Mouse (Mus musculus): ENCODE results near the gene Cadps.
A peak's percentile ranks its signal among the peaks of the same experiment; 100 is the strongest.
"Not testable (repeated sequence)": the region's sequence is repeated elsewhere in the genome, so short reads cannot be mapped to it uniquely, and the experiment has no call there.

Cadps gene

DNA sequence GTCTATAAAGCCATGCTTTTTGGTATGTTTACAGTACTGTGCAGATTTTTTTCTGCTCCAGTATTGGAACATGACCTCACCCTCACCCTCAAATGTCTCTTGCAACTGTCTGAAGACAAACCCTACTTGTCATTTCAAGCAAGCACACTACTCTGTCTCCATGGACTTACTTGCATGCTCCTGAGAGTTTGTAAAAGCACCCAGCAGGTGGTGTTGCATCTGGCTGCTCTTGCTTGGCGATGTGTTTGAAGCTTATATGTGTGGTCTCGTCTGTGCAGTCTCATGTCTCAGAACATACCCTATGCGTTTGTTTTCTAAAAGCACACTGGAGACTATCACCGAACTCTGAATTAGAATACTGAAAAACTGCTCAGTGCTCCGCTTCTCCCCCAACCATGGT is 241.2 kb downstream of the Cadps start:
- no peak for DNase-seq

DNA sequence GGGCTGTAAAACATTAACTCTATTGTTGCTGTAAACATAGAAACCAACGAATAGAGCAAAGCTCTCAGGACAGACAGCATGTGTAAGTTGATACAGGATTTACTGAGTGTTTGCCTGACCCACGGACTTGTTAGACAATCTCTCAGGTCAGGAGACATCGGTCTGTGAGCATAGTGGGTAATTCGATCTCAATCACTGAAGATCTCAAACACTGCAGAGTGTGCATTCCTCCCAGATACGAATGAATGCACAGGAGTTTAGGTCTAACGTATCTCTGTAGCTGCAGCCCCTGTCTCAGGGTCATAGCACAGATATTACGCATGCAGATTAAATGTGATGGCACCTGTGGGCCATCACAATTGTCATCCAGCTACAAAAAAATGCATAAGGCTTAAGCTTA is 242.1 kb downstream of the Cadps start:
- DNase-seq: no peak

DNA sequence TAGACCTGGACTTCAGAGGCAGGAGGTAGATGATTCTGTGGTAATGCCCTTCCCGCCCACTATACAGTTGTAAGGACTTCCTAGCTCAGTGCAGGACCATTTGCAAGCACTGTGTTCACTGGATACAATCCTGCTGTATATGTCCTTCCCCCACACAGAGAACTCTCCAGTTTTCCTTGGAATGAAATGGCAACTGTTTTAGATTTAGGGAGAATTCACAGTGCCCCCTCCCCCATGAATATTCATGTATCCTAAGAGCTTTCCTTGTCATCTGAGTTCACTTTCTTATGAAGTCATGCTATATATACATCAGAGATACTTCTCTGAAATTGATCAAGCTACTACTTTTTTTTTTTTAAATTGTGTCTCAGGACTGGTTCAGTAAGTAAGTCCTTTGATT is 244.7 kb downstream of the Cadps start:
- DNase-seq: no peak

DNA sequence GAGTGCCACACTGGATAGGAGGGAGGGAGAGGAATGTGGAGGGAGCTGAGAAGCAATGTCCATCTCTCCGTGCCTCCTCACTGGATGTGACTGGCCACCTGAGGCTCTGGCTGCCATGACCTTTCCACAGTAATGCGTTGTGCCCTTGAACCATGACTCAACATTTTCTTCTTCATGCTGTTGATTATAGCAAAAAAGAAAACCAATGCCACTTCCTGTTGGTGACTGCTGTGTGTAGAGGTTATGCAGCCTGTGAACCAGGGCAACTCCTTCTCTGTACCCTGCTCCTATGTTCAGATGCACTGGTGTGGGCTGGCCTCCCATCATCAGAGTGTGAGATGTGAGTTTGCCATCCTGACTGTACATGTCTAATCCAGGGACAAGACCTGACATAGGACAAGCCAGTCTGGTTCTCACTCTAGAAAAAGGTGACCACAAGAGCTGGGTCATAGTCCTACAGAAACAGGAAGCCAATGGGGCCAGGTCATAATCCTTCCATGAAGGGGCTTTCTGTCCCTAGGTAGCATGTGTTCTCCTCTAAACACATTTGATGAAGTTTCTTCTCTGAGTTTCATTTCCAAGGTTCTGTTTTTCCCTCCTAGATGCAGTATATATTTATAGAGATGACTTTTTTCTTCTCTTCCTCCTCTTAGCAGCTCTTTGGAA is 245.3 kb downstream of the Cadps start:
- DNase-seq: no peak

DNA sequence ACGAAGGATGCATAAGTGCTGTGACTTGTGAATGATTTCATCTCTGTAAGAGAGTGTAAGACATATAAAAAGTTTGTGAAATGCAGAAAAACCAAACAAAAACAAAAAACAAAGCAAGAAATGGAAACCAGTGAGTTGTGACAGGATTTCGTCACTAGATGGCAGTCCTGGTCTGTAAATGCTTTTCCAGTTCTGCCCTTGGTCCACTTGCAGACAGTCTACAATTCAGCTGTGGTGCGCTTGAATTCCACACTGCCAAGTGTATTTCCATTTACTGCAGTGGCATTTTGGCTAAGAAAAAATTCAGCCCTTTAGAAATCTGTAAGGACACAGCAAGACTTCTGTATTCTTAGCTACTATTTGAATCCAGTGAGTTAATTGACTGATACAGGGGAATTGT is 247.8 kb downstream of the Cadps start:
- DNase-seq: peak; percentile 53

DNA sequence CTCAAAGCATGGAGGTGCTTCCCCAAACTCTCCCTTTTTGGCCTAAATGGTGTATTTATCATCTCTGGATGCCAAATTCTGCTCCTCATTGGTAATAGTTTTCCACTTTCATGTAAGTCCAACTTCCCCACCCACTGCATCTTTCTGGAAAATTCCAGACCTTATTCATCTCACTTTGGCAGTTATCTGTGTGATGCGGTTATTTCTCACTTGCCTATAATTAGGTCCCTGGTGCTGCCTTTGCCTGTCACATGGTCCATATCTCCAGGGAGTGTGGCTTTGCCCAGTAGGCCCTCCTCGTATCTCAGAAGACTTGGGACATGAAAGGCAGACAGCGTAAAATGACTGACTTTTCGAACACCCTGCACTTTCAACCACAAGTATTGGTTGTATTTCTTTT is 248.5 kb downstream of the Cadps start:
- DNase-seq: no peak

DNA sequence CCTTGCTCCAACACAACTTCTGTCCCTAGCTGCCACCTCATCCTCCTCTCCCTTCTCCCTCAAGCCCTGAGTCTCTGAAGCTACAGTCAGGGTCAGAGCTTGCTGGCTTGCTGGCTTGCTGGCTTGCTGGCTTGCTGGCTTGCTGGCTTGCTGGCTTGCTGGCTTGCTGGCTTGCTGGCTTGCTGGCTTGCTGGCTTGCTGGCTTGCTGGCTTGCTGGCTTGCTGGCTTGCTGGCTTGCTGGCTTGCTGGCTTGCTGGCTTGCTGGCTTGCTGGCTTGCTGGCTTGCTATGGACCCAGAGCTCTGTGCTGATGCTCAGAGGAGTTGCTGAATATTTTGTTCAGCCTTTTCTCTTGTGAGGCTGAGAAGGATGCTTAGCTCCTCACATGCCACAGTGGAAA is 261.1 kb downstream of the Cadps start:
- DNase-seq: not testable (repeated sequence)

DNA sequence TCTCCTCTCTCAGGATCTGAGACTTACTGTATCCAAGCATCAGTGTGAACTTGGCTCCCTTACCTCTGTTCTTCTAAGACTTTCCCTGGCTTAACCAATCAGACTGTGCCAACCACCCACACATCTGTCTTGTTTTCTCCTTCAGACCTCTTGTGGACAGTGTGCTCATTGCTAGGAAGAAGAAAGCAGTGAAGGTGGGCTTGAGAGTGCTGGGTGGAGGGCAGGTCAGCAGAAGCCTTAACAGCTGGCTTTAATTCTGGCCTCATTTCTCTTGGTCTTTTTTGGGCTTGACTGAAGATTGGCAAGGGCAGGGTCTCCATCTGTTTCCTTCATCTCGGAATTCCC is 262.7 kb downstream of the Cadps start:
- no peak for DNase-seq

DNA sequence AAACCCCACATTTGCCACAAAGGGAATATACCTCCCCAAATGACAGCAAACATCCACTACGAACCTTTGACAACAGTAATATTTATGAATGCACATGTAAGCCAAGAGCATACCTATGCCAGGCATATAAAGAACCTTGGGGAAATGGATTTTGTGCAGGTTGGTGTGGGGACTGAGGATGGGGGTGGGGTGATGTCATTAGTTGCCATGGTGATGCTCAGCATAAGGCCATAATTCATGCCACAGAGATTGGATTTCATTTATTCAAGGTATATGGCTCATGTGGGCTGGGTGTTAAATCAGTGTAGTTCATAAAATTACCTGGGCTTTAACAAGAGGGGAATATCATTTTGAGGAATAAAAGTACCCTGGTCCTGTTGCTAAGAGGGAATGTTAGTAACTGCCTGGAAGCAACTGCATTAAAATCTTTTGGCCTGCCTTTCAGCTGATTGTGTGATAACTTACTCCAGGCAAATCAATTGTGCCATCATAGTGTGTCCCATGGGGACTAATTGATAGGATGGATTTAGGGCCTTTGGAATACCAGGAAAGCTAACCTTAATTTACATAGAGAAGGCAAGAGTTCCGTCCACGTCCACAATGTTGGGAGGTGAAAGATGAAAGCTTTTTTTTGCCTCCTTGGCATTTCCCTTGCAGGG is 263.2 kb downstream of the Cadps start:
- DNase-seq: no peak

DNA sequence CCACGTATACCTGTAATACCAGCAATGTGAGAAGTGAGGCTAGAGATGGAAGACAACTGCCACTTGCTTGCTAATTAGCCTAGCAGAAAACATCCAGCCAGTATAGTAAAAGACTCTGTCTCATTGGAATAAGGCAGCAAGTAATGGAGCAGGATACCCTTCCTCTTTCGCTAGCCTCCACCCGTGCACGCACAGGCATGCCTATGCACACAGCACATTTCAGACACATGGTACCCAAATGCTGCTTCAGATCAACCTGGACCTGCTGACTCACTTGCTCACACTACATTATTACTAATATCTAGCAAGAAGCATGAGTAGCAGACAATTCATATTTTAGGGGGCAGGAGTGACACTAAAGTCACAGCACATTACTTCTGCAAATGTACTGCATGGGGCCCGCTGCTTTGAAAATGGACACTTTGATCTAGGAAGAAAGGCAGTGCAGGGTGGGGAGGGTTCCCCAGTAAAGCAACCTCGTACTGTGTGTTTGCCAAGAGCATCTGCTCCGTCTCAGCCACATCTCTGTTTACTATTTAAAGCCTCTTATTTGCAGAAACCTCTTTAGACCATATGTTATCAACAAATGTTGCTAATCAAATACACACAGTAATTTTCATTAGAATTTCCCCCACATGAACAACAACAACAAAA is 263.8 kb downstream of the Cadps start:
- DNase-seq: no peak

DNA sequence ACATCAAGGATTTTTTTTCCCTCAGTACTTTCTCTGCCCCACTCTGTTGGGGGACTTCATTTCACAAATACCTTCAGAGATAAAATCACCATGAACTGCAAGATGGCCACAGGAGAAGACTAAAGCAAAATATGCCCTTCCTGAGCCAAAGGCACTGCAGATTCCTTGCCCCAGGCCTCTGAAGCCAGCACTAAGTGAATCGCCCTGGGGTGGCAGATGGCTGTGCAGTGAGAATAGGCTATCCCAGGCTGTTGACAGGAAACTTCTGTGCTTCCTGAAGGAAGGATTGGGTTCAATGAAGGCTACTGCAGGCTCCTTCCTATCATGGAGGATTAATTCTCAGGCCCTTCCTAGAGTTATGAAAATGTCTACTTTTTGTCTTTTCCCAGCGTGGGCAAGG is 268.4 kb downstream of the Cadps start:
- DNase-seq: no peak

DNA sequence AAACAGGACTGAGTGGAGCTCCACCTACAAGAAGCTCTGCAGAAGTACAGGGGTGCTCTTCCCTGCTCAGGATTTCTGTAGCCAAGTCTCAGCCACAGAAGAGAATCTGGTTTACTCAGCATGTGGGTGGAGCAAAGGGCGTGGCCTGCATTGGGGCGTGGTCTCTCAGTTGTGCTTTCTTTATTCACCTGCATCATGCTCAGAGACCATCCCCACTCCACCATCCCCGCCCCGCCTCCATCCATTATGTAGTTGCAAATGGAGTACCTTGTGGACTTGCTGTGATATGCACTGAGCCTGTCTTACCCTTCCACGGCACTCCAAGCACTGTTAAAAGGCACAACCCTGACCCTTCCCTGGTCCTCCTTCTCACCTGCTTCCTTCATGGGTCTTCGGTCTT is 271.5 kb downstream of the Cadps start:
- DNase-seq: no peak

DNA sequence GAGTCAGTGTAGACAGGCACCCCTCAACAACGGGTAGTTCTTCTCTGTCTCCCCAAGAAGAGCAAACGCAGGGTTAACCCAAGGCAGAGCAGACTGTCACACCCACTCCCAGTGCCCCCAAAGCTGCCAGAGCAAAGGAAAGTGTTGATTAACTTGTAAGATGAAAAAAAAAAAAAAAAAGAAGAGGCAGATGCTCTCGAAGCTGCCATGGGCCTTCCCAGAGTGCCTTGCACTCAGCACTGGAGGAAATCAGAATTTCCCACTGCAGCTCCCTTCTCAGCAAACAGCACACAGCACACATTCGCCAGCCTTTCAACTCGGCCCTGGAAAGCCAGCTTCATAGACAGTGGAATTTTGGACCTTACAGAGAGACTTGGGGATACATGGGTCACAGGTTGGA is 271.9 kb downstream of the Cadps start:
- DNase-seq: no peak

DNA sequence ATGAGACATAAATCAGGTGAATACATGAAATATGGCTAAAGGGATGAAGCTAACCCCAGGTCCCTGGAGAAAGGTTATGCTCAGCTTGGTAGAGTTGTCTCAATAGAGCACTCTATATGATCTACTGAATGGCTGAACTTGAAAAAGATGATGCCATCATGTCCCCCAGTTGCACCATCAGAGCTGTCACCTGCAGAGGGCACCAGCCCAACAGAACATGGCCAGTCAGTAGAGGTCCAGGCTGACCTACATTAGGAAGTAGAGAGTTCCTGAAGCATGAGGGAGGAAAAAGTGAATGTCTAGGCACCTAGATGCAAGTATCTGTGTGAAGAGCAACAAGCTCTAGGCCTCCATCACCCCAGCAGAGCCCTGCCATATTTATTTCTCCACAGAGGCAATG is 273.6 kb downstream of the Cadps start:
- no peak for DNase-seq

DNA sequence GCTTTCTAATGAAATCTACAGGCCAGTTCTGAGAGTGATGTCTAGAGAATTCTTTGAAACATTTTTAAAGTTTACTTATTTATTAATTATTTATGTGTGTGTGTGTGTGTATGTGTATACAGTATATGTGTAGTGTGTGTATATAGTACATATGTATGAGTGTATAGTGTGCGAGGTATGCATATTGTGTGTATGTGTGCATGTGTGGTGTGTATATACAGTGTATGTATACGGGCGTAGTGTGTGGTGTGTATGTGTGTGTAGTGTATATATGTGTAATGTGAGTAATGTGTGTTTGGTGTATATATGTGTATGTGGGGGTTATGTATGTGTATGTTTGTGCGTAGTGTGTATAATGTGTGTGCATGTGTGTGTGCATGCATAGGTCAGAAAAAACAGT is 275.4 kb downstream of the Cadps start:
- DNase-seq: no peak

DNA sequence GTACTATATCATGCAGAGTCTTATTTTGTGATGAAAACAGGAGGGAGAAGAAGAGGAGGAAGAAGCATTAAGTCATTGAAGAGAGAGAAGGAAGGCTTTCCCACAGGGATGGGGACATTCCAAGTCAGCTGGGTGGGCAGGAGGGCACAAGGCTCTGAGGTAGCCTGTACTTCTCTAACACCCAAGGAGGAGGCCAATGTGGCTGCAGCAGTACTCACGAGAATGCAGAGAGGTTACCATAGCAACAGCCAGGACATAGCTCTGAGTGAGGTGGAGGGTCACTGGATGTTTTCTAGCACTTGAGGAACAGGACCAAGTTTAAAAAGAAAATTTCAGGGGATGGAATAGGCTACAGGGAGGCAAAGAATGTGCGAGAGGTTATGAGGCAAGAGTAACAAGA is 281.1 kb downstream of the Cadps start:
- no peak for DNase-seq

DNA sequence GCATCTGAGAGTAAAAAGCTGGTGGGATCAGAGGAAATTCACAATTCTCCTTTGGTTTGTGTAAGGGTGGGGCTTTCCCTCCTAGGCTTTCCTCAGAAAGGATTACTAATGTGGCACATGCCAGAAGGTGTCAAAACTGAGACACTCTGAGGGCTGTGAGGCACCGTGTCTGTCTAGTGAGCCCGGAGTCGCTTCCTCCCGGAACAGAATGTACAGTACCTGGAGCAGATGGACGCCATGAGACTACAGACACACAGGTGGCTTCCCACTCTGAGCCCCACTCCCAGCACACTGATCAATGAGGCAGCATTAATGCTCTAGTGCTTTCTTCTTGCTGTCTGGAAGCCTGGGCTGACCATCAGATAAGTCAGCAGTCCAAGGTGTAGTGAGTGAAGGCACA is 283.8 kb downstream of the Cadps start:
- DNase-seq: no peak

DNA sequence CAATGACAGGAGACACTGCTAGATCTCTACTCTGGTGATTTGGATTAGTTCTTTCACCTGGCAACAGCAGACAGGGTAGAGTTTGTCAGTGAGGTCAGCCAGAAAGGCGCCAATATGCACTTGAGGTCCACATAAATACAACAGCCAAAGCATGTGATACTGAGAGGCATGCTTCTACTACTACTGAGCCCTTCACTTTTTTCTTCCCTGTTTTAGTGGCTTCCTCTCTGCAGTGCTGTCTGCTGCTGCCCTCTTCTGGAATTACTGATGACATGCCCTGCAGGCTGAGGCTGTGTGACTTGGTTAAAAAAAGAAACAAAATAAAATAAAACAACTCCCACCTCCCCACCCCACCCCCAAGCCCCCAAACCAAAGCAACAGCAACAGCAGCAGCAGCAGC is 291.8 kb downstream of the Cadps start:
- DNase-seq: peak; percentile 37

DNA sequence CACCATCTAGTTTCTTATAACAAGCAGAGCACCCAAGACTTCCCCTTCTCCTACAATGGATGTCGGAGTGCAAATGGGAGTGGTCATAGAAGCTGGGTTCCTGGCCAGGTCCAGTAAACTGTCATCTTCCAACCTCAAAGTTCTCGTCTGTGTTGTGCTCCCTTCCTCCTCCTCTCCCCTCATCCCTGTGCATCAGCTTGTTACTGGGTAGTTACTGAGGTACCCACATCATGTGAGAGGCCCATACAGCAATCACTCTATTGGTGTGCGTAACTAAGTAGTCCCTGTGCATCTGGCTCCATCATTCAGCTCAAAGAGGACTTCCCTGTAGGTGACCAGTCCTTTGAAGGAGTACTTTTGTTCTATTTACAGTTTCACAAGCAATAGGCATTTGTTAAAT is 292.3 kb downstream of the Cadps start:
- DNase-seq: no peak

DNA sequence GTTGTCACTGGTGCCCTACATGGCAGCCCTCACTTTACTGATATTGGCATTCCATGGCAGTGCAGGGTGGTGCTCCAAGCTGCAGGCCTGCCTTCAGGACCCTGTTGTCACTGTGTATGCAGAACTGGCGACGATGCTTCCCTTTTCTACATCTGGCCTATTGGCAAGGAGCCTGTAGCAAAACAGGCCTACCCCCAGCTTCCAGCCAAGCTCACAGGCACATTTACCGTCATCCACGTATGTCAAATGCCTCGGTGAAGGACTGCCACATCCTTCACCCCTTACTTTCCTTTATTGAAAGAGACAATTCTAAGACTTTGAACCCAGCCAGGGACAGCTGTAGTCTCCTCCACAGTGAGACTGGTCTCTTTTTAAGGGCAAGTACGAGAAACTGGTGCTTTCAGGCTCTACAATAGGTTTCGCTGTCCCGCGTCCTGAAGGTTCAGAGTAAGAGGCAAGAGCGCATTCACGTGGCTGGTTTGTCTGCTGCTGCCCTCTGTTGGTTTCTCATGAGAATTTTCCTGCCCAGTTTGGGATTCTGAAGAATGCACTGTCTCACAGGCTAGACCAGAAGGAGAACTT is 292.8 kb downstream of the Cadps start:
- DNase-seq: peak; percentile 44

DNA sequence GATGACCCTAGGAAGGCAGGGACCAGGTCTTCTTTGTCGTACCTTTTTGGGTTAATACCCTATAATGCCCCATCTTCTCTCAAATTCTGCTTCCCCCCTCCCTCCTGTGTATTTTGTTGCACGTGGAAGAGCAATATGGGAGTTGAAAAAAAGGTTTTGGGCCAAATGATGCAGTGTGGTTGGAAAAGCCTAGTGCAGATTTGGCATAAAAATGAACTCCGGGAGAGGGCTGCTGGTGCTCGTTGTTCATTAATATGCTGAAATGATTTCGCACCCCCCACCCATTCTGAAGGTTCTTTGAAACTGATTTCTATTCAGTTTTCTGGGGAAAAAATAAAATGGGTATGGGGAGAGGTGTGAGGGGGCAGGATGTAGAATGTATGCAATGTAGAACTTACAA is 295.6 kb downstream of the Cadps start:
- DNase-seq: no peak

DNA sequence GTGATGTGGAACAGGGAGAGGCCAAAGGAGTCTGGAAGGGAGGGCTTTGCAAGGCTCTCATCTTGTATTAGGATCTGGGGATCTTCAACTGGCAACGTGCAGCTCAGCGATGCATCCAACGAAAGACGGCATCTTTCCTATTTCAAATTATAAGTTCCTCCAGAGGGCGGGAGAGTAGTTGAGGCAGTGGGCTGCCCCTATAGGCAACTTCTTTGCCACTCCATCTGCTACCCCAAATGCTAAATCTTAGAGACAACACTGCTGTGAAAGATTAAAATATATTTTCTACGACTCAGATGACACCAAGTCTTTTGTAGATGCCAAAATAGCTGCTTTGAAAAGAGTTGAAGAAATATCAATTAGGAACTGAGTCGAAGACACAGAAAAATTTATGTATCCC is 315.9 kb downstream of the Cadps start:
- DNase-seq: no peak

DNA sequence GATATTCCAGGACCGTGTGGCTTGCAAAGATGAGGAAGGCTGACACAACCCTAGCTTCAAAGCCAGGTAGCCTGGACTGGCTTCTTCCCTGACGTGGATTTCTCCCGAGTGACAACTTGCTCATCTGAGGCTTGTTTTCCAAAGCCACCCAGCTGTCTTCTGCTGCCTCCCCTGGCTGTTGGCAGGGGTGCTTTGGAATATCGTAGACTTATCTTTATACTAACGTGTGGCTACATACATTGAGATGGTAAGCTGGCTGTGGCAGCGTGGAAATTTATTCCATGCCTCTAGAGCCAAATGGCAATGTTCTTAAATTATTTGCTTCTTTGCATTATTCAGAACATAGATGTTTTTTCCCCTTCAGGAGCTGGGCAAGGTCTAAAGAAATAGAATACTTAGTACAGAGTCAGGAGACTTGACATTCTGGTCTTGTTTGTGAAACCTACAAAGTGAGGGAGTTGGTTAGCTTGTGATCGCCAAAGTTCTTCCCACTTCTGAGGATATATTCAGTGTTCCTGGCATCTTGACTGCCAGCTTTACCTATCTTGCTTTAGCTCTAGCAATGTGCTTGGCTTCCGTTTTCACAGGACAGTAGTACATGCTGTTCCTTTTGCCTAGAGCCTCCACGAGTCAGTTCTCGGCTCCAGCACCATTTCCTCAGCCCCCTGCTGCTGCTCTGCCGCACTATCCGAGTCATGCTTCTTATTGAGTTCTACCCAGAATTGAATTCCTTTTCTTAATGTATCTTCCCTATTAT is 318.5 kb downstream of the Cadps start:
- DNase-seq: no peak

DNA sequence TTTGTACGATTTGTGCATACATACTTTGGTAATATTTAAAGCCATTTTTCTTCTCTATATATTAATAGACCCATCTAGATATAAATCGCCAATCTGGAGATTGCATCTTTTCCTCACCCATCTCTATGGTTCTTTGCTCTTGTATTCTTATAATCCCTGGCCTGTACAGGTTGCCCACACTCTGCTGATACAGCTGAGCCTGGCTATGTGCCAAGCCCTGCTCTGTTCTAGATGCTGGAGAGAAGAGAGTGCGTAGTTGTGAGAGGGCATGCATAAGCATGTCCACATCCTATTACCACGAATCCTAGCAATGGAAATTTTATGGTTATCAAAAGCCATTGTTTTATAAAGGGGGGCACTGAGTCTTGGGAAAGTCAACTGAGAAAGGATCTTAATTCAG is 360.7 kb downstream of the Cadps start:
- no peak for DNase-seq

Data from right cerebral cortex, postnatal 4 days (tissue).